Mouse (Mus musculus) liver, postnatal 0 days (tissue): ENCODE results near the gene Med12l. TPM values are rescaled to one million over a fixed set of nuclear protein-coding genes. Genes with fewer than 3 reads are reported as not detected.

Source experiments
- ATAC-seq: fragments of 200-750 bp; cut with Nextera tagmentation; 2 replicates; pipeline ENCODE4 v1.8.0; 2017; ENCODE audit warnings: mild to moderate bottlenecking, moderate library complexity
- DNase-seq: peaks from one replicate; pipeline ENCODE4 v3.0.0-alpha.2; 2016
- H3K27ac ChIP-seq: fragments of 300-500 bp; sonication (generic); 2 replicates; pipeline ENCODE4 v1.5.1; 2014; ENCODE audit warnings: antibody characterized with exemption, moderate library complexity, mild to moderate bottlenecking, low read depth
- H3K27me3 ChIP-seq: fragments of 300-500 bp; sonication (generic); 2 replicates; pipeline ENCODE4 v1.6.1; 2014; ENCODE audit warnings: low read length, control low read depth, mixed read lengths; ENCODE audit not compliant: insufficient read depth
- H3K36me3 ChIP-seq: fragments of 300-500 bp; sonication (generic); replicated peaks from 2 replicates; pipeline ENCODE4 v1.6.1; 2014; ENCODE audit warnings: mild to moderate bottlenecking, control low read depth, low read length, moderate library complexity, mixed read lengths; ENCODE audit not compliant: insufficient read depth
- H3K4me1 ChIP-seq: fragments of 300-500 bp; sonication (generic); 2 replicates; pipeline ENCODE4 v1.6.1; 2014; ENCODE audit warnings: antibody characterized with exemption, mild to moderate bottlenecking, control low read depth; ENCODE audit not compliant: insufficient read depth
- H3K4me2 ChIP-seq: fragments of 300-500 bp; sonication (generic); 2 replicates; pipeline ENCODE4 v1.6.1; 2014; ENCODE audit warnings: low read depth, mild to moderate bottlenecking, low read length, moderate library complexity, mixed read lengths
- H3K4me3 ChIP-seq: fragments of 300-500 bp; sonication (generic); 2 replicates; pipeline ENCODE4 v1.5.1; 2014; ENCODE audit warnings: low read depth, low read length
- H3K9ac ChIP-seq: fragments of 300-500 bp; sonication (generic); replicated peaks from 2 replicates; pipeline ENCODE4 v1.6.1; 2014; ENCODE audit warnings: mild to moderate bottlenecking, moderate library complexity
- H3K9me3 ChIP-seq: fragments of 300-500 bp; sonication (generic); 2 replicates; pipeline ENCODE4 v1.6.1; 2016; ENCODE audit warnings: mild to moderate bottlenecking, control low read depth, low read length, mixed read lengths
- CTCF ChIP-seq: sonication (generic); IDR thresholded peaks from 2 replicates; pipeline ENCODE4 v1.5.1; 2016; ENCODE audit warnings: antibody characterized with exemption, low read depth
- EP300 ChIP-seq: IDR thresholded peaks from 2 replicates; pipeline ENCODE4 v1.6.1; 2016; ENCODE audit warnings: antibody characterized with exemption, low read depth, mild to moderate bottlenecking
- WGBS: fragments of 180-500 bp; shearing (Covaris S2); extraction: QIAGEN DNeasy Blood & Tissue Kit; methylation state at CpG from one replicate; pipeline ENCODE4 v1.1.7; 2014; ENCODE audit not compliant: insufficient replicate concordance; 5-methylcytosine and 5-hydroxymethylcytosine counted together
- polyA plus RNA-seq: library from polyadenylated mRNA; unstranded; fragments of >200 nt; fragmentation: Nextera tagmentation; extraction: Ambion mirVana; gene quantifications from 2 replicates; pipeline ENCODE4 v1.2.1, GENCODE M21; 2015

Med12l gene
- polyA plus RNA-seq, 1 experiment from 2014 or later, result 0.67 TPM

GRCm38 (mm10) chr3:59185662-59186061 is 180.0 kb downstream of the Med12l start:
- no peak for ATAC-seq

GRCm38 (mm10) chr3:59187336-59187735 is 181.7 kb downstream of the Med12l start:
- no peak for TF ChIP-seq CTCF
- no peak for TF ChIP-seq EP300
- no peak overlapping the region for H3K4me2 ChIP-seq
- no peaks in the 10 kb centered on the region for H3K9me3 ChIP-seq
- no peak overlapping the region for H3K9ac ChIP-seq
- no peaks in the 10 kb centered on the region for H3K4me1 ChIP-seq
- H3K27ac ChIP-seq, result no peak overlapping the region
- ATAC-seq (no peak), DNase-seq (no peak)
- H3K36me3 ChIP-seq, result no peaks in the 10 kb centered on the region
- H3K27me3 ChIP-seq, result no peaks in the 10 kb centered on the region
- 72% methylated on average over 4 of the region's 4 CpGs for WGBS
- H3K4me3 ChIP-seq, result no peak overlapping the region

More at GRCm38 (mm10) chr3:59185662-59186061, 180.0 kb downstream of the Med12l start:
- H3K9ac ChIP-seq, result no peak overlapping the region
- H3K4me3 ChIP-seq, result no peak overlapping the region
- H3K27me3 ChIP-seq, result no peaks in the 10 kb centered on the region
- no peak overlapping the region for H3K27ac ChIP-seq
- no peaks in the 10 kb centered on the region for H3K4me1 ChIP-seq
- DNase-seq, result no peak
- H3K36me3 ChIP-seq, result no peaks in the 10 kb centered on the region
- no peaks in the 10 kb centered on the region for H3K9me3 ChIP-seq
- no peak for TF ChIP-seq EP300
- TF ChIP-seq CTCF, result no peak
- no peak overlapping the region for H3K4me2 ChIP-seq
- 69% methylated on average over 4 of the region's 4 CpGs for WGBS

GRCm38 (mm10) chr3:59191674-59192073 is 186.0 kb downstream of the Med12l start:
- 88% methylated on average over 6 of the region's 6 CpGs for WGBS
- H3K4me3 ChIP-seq, result no peak overlapping the region
- no peak overlapping the region for H3K9ac ChIP-seq
- no peaks in the 10 kb centered on the region for H3K9me3 ChIP-seq
- H3K27me3 ChIP-seq, result no peaks in the 10 kb centered on the region
- no peak for TF ChIP-seq CTCF
- no peak for TF ChIP-seq EP300
- H3K27ac ChIP-seq, result no peak overlapping the region
- no peak overlapping the region for H3K4me2 ChIP-seq
- H3K36me3 ChIP-seq, result no peaks in the 10 kb centered on the region
- no peaks in the 10 kb centered on the region for H3K4me1 ChIP-seq
- ATAC-seq (no peak), DNase-seq (no peak)

DNA sequence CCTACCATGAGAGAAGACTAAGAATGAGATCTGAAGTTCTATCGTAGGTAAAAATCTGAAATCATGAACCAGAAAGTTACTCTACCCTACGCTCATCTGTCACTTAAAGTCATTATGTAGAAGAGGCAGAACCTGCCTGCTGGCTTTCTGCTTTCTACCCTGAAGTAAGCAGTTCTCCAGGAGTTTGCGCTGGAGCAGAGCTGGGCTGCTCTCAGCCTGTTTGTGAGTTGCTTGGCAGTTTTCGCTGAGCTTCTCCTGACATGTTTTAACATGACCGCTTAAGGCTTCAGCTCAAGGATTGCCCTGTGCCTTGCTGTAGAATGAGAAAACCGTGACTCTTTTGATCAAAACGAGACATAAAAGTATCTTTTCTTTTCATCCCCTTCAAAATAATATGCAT is 188.5 kb downstream of the Med12l start:
- ATAC-seq (no peak), DNase-seq (no peak)
- Histone ChIP-seq H3K4me2 (no peak overlapping the region), H3K36me3 (no peaks in the 10 kb centered on the region), H3K4me3 (no peak overlapping the region), H3K4me1 (no peaks in the 10 kb centered on the region), H3K27me3 (no peaks in the 10 kb centered on the region), H3K9me3 (no peaks in the 10 kb centered on the region), H3K27ac (no peak overlapping the region), H3K9ac (no peak overlapping the region)
- TF ChIP-seq EP300 (no peak), CTCF (no peak)
- 87% methylated on average over 7 of the region's 7 CpGs for WGBS

GRCm38 (mm10) chr3:59194938-59195337 is 189.3 kb downstream of the Med12l start, which contains the start of gene Gpr87:
TSS of gene Gpr87 (minus strand) at chr3:59195104.
- Histone ChIP-seq H3K4me1 (no peaks in the 10 kb centered on the region), H3K9me3 (no peaks in the 10 kb centered on the region), H3K36me3 (no peaks in the 10 kb centered on the region), H3K9ac (no peak within 1 kb of the TSS), H3K27ac (no peak within 1 kb of the TSS), H3K27me3 (no peaks in the 10 kb centered on the region), H3K4me2 (no peak within 1 kb of the TSS), H3K4me3 (no peak within 1 kb of the TSS)
- no peak for DNase-seq
- no peak for ATAC-seq
- WGBS, result 78% methylated on average over 7 of the region's 7 CpGs
- no peak for TF ChIP-seq CTCF
- TF ChIP-seq EP300, result no peak

GRCm38 (mm10) chr3:59197329-59197948 is 191.8 kb downstream of the Med12l start:
- H3K4me2 ChIP-seq, result no peak overlapping the region
- TF ChIP-seq CTCF (no peak), EP300 (no peak)
- H3K27me3 ChIP-seq, result no peaks in the 10 kb centered on the region
- no peaks in the 10 kb centered on the region for H3K9me3 ChIP-seq
- 68% methylated on average over 4 of the region's 4 CpGs for WGBS
- no peaks in the 10 kb centered on the region for H3K36me3 ChIP-seq
- H3K9ac ChIP-seq, result no peak overlapping the region
- DNase-seq (no peak), ATAC-seq (no peak)
- H3K27ac ChIP-seq, result no peak overlapping the region
- H3K4me3 ChIP-seq, result no peak overlapping the region
- H3K4me1 ChIP-seq, result peaks cover 7% of the 10 kb centered on the region; the same call in 1 of the 2 replicates
